Mouse (Mus musculus): ENCODE measurements around the gene Tmem131l. TPM values are rescaled to one million over a fixed set of nuclear protein-coding genes. Genes with fewer than 3 reads are reported as not detected.

The Tmem131l gene
- polyA plus RNA-seq, 1 experiment = 16.3 TPM

GRCm38 (mm10) chr3:84074777-84075176 is 34.8 kb upstream of the Tmem131l start:
- Histone ChIP-seq H3K27ac (ENCODE audit: insufficient read depth, low read length) (no peak overlapping the region), H3K4me3 (ENCODE audit: insufficient read depth, low read length) (no peak overlapping the region), H3K4me1 (ENCODE audit: control insufficient read depth, insufficient read depth, low read length) (peaks cover 2% of the 10 kb centered on the region; the same call in 1 of the 2 replicates)
- TF ChIP-seq POLR2A (IDR thresholded peaks at IDR 0.05; ENCODE audit: extremely low read depth, insufficient read depth, low read length) = no peak
- TF ChIP-seq CTCF (IDR thresholded peaks at IDR 0.05; ENCODE audit: extremely low read depth, insufficient read depth, low read length) = no peak

DNA sequence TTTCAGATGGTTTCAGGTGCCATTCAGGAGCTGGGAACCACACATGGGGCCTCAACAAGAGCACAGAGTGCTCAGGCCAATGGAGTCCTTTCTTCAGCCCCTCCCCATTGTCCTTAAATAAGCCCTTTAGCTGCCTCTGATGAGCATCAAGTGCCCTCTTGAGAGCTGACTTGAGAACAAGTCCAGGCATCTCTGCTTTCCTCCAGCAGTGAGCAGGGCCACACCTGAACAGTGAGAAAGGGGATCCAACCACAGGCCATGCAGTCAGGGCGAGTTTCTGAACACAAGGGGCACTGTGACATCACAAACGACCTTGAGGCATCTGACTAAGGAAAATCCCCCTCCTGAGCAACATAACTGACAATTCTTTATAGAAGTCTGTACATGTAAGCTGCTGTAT is 31.7 kb upstream of the Tmem131l start:
- peaks cover 2% of the 10 kb centered on the region; the same call in 1 of the 2 replicates for H3K4me1 ChIP-seq (ENCODE audit: control insufficient read depth, insufficient read depth, low read length)
- no peak overlapping the region for H3K27ac ChIP-seq (ENCODE audit: insufficient read depth, low read length)
- no peak overlapping the region for H3K4me3 ChIP-seq (ENCODE audit: insufficient read depth, low read length)
- TF ChIP-seq CTCF (IDR thresholded peaks at IDR 0.05; ENCODE audit: extremely low read depth, insufficient read depth, low read length) (no peak), POLR2A (IDR thresholded peaks at IDR 0.05; ENCODE audit: extremely low read depth, insufficient read depth, low read length) (no peak)

- no peak for TF ChIP-seq POLR2A (IDR thresholded peaks at IDR 0.05; ENCODE audit: extremely low read depth, insufficient read depth, low read length)
- no peak for TF ChIP-seq CTCF (IDR thresholded peaks at IDR 0.05; ENCODE audit: extremely low read depth, insufficient read depth, low read length)
- no peak overlapping the region for H3K4me3 ChIP-seq (ENCODE audit: insufficient read depth, low read length)
Measured at GRCm38 (mm10) chr3:84070811-84071210, 30.8 kb upstream of the Tmem131l start.

GRCm38 (mm10) chr3:84068831-84069709 is 29.1 kb upstream of the Tmem131l start:
- no peak overlapping the region for H3K4me3 ChIP-seq (ENCODE audit: insufficient read depth, low read length)
- H3K27ac ChIP-seq (ENCODE audit: insufficient read depth, low read length) = no peak overlapping the region
- TF ChIP-seq POLR2A (IDR thresholded peaks at IDR 0.05; ENCODE audit: extremely low read depth, insufficient read depth, low read length) (no peak), CTCF (IDR thresholded peaks at IDR 0.05; ENCODE audit: extremely low read depth, insufficient read depth, low read length) (no peak)
- H3K4me1 ChIP-seq (ENCODE audit: control insufficient read depth, insufficient read depth, low read length) = no peaks in the 10 kb centered on the region

More at GRCm38 (mm10) chr3:84070811-84071210, 30.8 kb upstream of the Tmem131l start:
- H3K4me1 ChIP-seq (ENCODE audit: control insufficient read depth, insufficient read depth, low read length) = peaks cover 2% of the 10 kb centered on the region; the same call in 1 of the 2 replicates
- H3K27ac ChIP-seq (ENCODE audit: insufficient read depth, low read length) = no peak overlapping the region

GRCm38 (mm10) chr3:84065825-84066224 is 25.9 kb upstream of the Tmem131l start:
- no peaks in the 10 kb centered on the region for H3K4me1 ChIP-seq (ENCODE audit: control insufficient read depth, insufficient read depth, low read length)
- no peak overlapping the region for H3K4me3 ChIP-seq (ENCODE audit: insufficient read depth, low read length)
- H3K27ac ChIP-seq (ENCODE audit: insufficient read depth, low read length) = no peak overlapping the region
- TF ChIP-seq CTCF (IDR thresholded peaks at IDR 0.05; ENCODE audit: extremely low read depth, insufficient read depth, low read length) (no peak), POLR2A (IDR thresholded peaks at IDR 0.05; ENCODE audit: extremely low read depth, insufficient read depth, low read length) (no peak)

GRCm38 (mm10) chr3:84063369-84063914 is 23.5 kb upstream of the Tmem131l start:
- Histone ChIP-seq H3K4me1 (ENCODE audit: control insufficient read depth, insufficient read depth, low read length) (no peaks in the 10 kb centered on the region), H3K27ac (ENCODE audit: insufficient read depth, low read length) (no peak overlapping the region), H3K4me3 (ENCODE audit: insufficient read depth, low read length) (no peak overlapping the region)
- TF ChIP-seq POLR2A (IDR thresholded peaks at IDR 0.05; ENCODE audit: extremely low read depth, insufficient read depth, low read length) (no peak), CTCF (IDR thresholded peaks at IDR 0.05; ENCODE audit: extremely low read depth, insufficient read depth, low read length) (no peak)

GRCm38 (mm10) chr3:84061523-84062453 is 21.8 kb upstream of the Tmem131l start:
- Histone ChIP-seq H3K27ac (ENCODE audit: insufficient read depth, low read length) (no peak overlapping the region), H3K4me1 (ENCODE audit: control insufficient read depth, insufficient read depth, low read length) (no peaks in the 10 kb centered on the region), H3K4me3 (ENCODE audit: insufficient read depth, low read length) (no peak overlapping the region)
- TF ChIP-seq CTCF (IDR thresholded peaks at IDR 0.05; ENCODE audit: extremely low read depth, insufficient read depth, low read length) (no peak), POLR2A (IDR thresholded peaks at IDR 0.05; ENCODE audit: extremely low read depth, insufficient read depth, low read length) (no peak)

GRCm38 (mm10) chr3:84060946-84061345 is 21.0 kb upstream of the Tmem131l start:
- Histone ChIP-seq H3K4me3 (ENCODE audit: insufficient read depth, low read length) (no peak overlapping the region), H3K27ac (ENCODE audit: insufficient read depth, low read length) (no peak overlapping the region), H3K4me1 (ENCODE audit: control insufficient read depth, insufficient read depth, low read length) (no peaks in the 10 kb centered on the region)
- TF ChIP-seq POLR2A (IDR thresholded peaks at IDR 0.05; ENCODE audit: extremely low read depth, insufficient read depth, low read length) (no peak), CTCF (IDR thresholded peaks at IDR 0.05; ENCODE audit: extremely low read depth, insufficient read depth, low read length) (no peak)

DNA sequence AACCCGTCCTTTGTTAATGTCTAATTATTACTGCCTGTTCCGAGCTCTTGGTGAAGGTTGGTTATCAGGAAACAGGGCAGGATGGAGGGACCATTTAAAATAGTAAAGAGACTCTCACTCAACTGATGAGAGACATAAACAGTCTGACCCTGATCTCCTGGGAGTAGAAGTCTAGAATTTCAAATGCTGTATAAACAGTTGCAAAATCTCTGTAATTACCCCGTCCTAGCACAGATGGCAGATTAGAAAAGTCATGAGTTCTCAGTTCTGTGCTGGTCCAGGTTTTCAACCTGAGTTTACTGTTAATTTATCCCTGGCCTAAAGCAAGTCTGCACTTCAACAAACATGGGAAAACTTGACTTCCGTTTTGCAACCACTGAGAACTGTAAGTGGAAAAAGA is 20.2 kb upstream of the Tmem131l start:
- Histone ChIP-seq H3K27ac (ENCODE audit: insufficient read depth, low read length) (no peak overlapping the region), H3K4me1 (ENCODE audit: control insufficient read depth, insufficient read depth, low read length) (no peaks in the 10 kb centered on the region)

More for the DNA sequence above, 20.2 kb upstream of the Tmem131l start:
- H3K4me3 ChIP-seq (ENCODE audit: insufficient read depth, low read length) = no peak overlapping the region
- TF ChIP-seq POLR2A (IDR thresholded peaks at IDR 0.05; ENCODE audit: extremely low read depth, insufficient read depth, low read length) (no peak), CTCF (IDR thresholded peaks at IDR 0.05; ENCODE audit: extremely low read depth, insufficient read depth, low read length) (no peak)
